Mouse (Mus musculus) liver, embryonic 11.5 days (tissue): Measurements from ENCODE around the gene Tank. TPM values are rescaled to one million over a fixed set of nuclear protein-coding genes. Genes with fewer than 3 reads are reported as not detected.

Source experiments
- ATAC-seq: fragments of 200-750 bp; cut with Nextera tagmentation; replicated peaks from 2 replicates; pipeline ENCODE4 v1.8.0; 2017; ENCODE audit warnings: moderate number of reproducible peaks, mild to moderate bottlenecking, moderate TSS enrichment, moderate library complexity; ENCODE audit not compliant: low FRiP score
- DNase-seq: peaks from one replicate; pipeline ENCODE4 v3.0.0-alpha.2; 2017; ENCODE audit warnings: low spot score
- H3K27ac ChIP-seq: fragments of 300-500 bp; sonication (generic); 2 replicates; pipeline ENCODE4 v1.5.1; 2014; ENCODE audit warnings: mild to moderate bottlenecking, low read depth, low read length, control low read depth
- H3K27me3 ChIP-seq: fragments of 300-500 bp; sonication (generic); replicated peaks from 2 replicates; pipeline ENCODE4 v1.6.1; 2014; ENCODE audit warnings: low read length, mixed read lengths; ENCODE audit not compliant: control insufficient read depth, insufficient read depth
- H3K36me3 ChIP-seq: fragments of 300-500 bp; sonication (generic); 2 replicates; pipeline ENCODE4 v1.6.1; 2014; ENCODE audit warnings: mild to moderate bottlenecking, low read length, moderate library complexity, mixed read lengths; ENCODE audit not compliant: control insufficient read depth, insufficient read depth
- H3K4me1 ChIP-seq: fragments of 300-500 bp; sonication (generic); replicated peaks from 2 replicates; pipeline ENCODE4 v1.6.1; 2014; ENCODE audit warnings: low read length, mixed read lengths; ENCODE audit not compliant: control insufficient read depth, insufficient read depth
- H3K4me2 ChIP-seq: fragments of 300-500 bp; sonication (generic); 2 replicates; pipeline ENCODE4 v1.6.1; 2014; ENCODE audit warnings: mild to moderate bottlenecking, control low read depth, moderate library complexity
- H3K4me3 ChIP-seq: fragments of 300-500 bp; sonication (generic); 2 replicates; pipeline ENCODE4 v1.5.1; 2014; ENCODE audit warnings: low read depth, low read length, control low read depth
- H3K9ac ChIP-seq: fragments of 300-500 bp; sonication (generic); 2 replicates; pipeline ENCODE4 v1.6.1; 2014; ENCODE audit warnings: low read depth, low read length, control low read depth
- H3K9me3 ChIP-seq: fragments of 300-500 bp; sonication (generic); 2 replicates; pipeline ENCODE4 v1.6.1; 2016; ENCODE audit warnings: low read length, inconsistent platforms, mixed read lengths; ENCODE audit not compliant: control insufficient read depth
- WGBS: fragments of 180-500 bp; shearing (Covaris S2); extraction: QIAGEN DNeasy Blood & Tissue Kit; methylation state at CpG from one replicate; pipeline ENCODE4 v1.1.7; 2014; 5-methylcytosine and 5-hydroxymethylcytosine counted together
- polyA plus RNA-seq: library from polyadenylated mRNA; unstranded; fragments of >200 nt; fragmentation: Nextera tagmentation; extraction: Ambion mirVana; gene quantifications from 2 replicates; pipeline ENCODE4 v1.2.1, GENCODE M21; 2014

Gene Tank
- 34.0 and 35.5 TPM in 2 replicates for polyA plus RNA-seq

DNA sequence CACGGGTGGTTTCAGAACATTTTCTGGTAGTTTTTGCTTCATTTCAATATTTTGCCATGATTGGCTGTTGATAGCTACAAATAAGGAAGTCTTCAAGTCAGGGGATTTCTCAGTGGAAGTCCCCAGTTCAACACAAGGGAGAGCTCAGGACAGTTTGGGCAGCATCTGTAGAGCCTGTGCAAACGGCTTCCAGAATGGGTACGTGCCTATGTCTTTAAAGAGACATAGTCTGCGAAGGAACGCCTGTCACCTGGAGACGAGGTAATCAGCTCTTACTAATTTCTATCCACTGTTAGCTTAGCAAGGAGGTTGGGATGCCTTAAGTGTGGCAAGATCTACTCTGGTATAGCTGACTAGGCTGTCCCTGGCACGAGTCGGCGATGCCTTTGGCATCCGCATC, at the start of gene Tank:
Tank (plus strand) TSS at position 153 of the 400 bp plus-strand sequence.
- ATAC-seq (no peak), DNase-seq (no peak)
- Histone ChIP-seq H3K4me2 (no peak within 1 kb of the TSS), H3K27me3 (no peaks in the 10 kb centered on the region), H3K4me3 (no peak within 1 kb of the TSS), H3K9me3 (no peaks in the 10 kb centered on the region), H3K9ac (no peak within 1 kb of the TSS), H3K27ac (no peak within 1 kb of the TSS), H3K36me3 (no peaks in the 10 kb centered on the region), H3K4me1 (no peaks in the 10 kb centered on the region)
- 84% methylated on average over 10 of the region's 10 CpGs for WGBS

DNA sequence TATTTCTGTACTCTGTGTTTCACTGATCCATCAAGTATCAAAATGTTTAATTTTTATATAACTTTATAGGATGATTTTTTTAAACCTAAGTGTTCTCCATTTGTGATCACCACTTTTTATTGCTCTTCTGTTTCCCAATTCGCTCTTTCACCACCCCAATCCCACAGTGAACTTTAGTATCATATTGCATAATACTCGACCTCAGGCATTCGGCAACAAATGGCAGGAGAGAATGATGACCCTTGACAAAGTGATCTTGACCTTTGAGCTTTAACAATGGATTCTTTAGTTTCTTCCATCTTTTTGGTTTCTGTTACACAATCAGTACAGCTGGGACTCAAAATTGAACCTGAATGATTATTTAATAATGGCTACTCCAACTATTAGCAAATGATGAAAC, 46.1 kb upstream of the Tank start:
- ATAC-seq: no peak
- H3K27me3 ChIP-seq: no peaks in the 10 kb centered on the region
- H3K9ac ChIP-seq: no peak overlapping the region
- H3K4me1 ChIP-seq: no peaks in the 10 kb centered on the region
- no peak for DNase-seq
- H3K36me3 ChIP-seq: no peaks in the 10 kb centered on the region
- no peaks in the 10 kb centered on the region for H3K9me3 ChIP-seq
- H3K4me2 ChIP-seq: no peak overlapping the region
- no peak overlapping the region for H3K4me3 ChIP-seq
- WGBS: 75% methylated on average over 3 of the region's 3 CpGs
- no peak overlapping the region for H3K27ac ChIP-seq

DNA sequence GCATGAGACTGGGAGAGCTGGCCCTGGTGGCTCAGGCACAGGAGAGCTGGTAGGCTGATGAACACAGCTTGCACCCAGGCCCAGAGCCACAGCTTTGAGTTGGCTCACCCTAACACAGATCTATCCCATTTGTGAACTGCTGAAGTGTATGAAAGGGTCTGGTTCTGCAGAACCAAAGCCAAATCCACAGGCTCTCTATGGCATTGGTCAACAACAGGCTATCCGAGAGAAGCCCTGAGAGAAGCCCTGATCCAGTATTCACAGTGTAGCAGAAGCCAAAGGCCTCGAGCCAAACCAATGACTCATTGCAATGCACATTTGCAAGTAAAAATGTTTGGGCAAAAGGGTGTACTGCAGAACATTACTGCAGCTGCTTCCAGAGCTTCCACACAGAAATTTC, 45.3 kb upstream of the Tank start:
- H3K9me3 ChIP-seq: no peaks in the 10 kb centered on the region
- DNase-seq (no peak), ATAC-seq (no peak)
- H3K27me3 ChIP-seq: no peaks in the 10 kb centered on the region
- no peak overlapping the region for H3K4me2 ChIP-seq
- H3K36me3 ChIP-seq: no peaks in the 10 kb centered on the region
- no peak overlapping the region for H3K9ac ChIP-seq
- WGBS: 71% methylated on average over 2 of the region's 2 CpGs
- no peaks in the 10 kb centered on the region for H3K4me1 ChIP-seq
- H3K27ac ChIP-seq: no peak overlapping the region
- H3K4me3 ChIP-seq: no peak overlapping the region

DNA sequence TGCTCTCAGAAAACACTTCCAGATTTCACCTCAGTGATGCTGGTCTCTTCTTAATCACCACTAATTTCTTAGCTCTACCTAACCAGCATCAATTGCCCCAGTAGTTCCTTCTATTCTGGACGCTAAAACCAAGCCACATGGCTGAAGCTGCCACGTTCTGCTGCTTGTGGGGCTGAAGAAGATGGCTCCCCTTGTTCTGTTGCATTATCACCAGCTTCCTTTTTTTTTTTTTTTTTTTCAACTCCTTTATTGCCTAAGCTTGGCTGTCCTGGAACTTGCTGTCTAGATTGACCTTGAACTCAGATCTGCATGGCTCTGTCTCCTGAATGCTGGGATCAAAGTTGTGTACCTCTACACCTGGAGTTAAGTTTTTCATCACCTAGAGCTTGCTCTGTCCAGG, 41.5 kb upstream of the Tank start:
- H3K27ac ChIP-seq: no peak overlapping the region
- ATAC-seq (no peak), DNase-seq (no peak)
- no peak overlapping the region for H3K4me2 ChIP-seq
- H3K4me3 ChIP-seq: no peak overlapping the region
- WGBS: 66% methylated on average over 2 of the region's 2 CpGs
- H3K36me3 ChIP-seq: no peaks in the 10 kb centered on the region
- H3K4me1 ChIP-seq: no peaks in the 10 kb centered on the region
- H3K9ac ChIP-seq: no peak overlapping the region
- no peaks in the 10 kb centered on the region for H3K27me3 ChIP-seq
- no peaks in the 10 kb centered on the region for H3K9me3 ChIP-seq

DNA sequence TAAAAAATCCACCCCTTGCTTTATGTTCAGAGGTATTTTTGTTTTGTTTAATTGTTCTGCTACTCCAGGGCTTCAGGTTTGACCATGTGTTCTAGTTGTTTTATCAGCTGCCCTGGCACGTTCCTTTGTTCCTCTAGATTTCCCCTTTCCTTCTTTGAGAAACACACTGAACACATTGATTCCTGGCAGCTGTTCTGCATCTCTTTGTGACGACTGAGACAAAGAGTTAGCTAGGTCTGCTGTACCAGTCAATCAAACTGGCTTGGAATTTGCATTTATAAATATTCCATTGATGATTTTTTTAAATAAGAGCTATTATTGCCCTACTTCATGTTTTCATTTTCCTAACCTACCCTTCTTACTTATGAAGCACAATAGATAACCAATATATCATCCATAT, 39.0 kb upstream of the Tank start:
- Histone ChIP-seq H3K27me3 (no peaks in the 10 kb centered on the region), H3K36me3 (no peaks in the 10 kb centered on the region), H3K4me3 (no peak overlapping the region), H3K9ac (no peak overlapping the region), H3K4me1 (no peaks in the 10 kb centered on the region), H3K27ac (no peak overlapping the region), H3K9me3 (no peaks in the 10 kb centered on the region), H3K4me2 (no peak overlapping the region)
- WGBS: 35% methylated on average over 2 of the region's 2 CpGs
- ATAC-seq (no peak), DNase-seq (no peak)

DNA sequence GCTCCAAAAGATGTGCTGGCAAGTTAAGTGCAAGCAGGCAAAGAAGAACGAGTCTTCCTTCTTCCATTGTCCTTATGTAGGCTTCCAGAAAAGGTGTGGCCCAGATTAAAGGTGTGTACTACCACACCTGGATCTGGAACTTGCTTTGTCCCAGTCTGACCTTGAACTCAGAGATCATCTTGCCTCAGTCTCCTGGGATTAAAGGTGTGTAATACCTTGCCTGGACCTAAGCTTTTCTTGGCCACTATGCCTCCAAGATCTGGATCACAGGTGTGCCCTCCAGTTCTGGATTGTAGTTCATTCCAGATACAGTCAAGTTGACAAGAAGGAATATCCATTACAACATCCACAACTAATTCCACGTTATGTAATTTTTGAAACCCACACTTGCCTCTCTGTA, 36.0 kb upstream of the Tank start:
- 67% methylated on average over 2 of the region's 2 CpGs for WGBS
- no peak overlapping the region for H3K4me2 ChIP-seq
- no peaks in the 10 kb centered on the region for H3K9me3 ChIP-seq
- H3K36me3 ChIP-seq: no peaks in the 10 kb centered on the region
- H3K4me3 ChIP-seq: no peak overlapping the region
- no peak overlapping the region for H3K9ac ChIP-seq
- H3K27ac ChIP-seq: no peak overlapping the region
- no peaks in the 10 kb centered on the region for H3K27me3 ChIP-seq
- ATAC-seq: no peak
- DNase-seq: no peak
- no peaks in the 10 kb centered on the region for H3K4me1 ChIP-seq

DNA sequence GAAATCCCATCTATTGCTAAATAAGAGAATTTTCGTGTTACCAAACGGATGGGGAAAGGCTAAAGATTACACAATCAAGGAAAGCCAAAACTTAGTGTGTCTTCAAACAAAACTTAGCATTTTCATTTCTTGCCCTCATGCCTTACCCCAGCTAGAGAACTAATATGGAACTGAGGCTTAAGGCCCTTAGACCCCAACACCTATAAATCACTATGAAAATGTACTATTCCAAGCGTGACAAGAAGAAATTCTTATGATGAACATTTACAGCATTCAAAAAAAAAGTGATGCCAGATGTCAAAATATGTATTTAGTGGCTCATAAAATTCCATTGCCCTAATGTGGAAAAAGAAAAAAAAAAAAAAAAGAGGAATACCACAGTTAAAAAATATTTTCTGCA, 32.7 kb upstream of the Tank start:
- H3K4me2 ChIP-seq: no peak overlapping the region
- no peak for ATAC-seq
- no peaks in the 10 kb centered on the region for H3K9me3 ChIP-seq
- no peaks in the 10 kb centered on the region for H3K4me1 ChIP-seq
- DNase-seq: no peak
- H3K27ac ChIP-seq: no peak overlapping the region
- WGBS: 75% methylated on average over 3 of the region's 3 CpGs
- H3K27me3 ChIP-seq: no peaks in the 10 kb centered on the region
- H3K4me3 ChIP-seq: no peak overlapping the region
- H3K36me3 ChIP-seq: no peaks in the 10 kb centered on the region
- H3K9ac ChIP-seq: no peak overlapping the region

DNA sequence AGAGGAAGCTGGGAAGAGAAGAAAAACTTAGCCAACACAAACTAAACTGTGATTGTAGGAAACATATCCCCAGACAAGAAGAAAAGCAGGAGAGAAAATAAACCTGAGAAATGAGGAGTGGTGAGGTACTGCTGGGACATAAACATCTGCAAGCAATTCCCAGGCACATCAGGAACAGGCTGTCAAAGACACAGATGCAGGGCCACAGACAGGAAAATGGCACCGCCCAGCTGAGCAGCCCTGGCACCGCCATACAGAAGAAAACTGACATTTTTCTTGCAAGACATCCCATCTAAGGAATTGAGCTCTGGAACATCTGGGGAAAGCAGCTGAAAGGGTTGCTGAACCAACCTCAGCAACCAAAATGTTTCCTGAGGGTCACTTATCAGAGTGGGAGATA, 30.4 kb upstream of the Tank start:
- H3K9ac ChIP-seq: no peak overlapping the region
- H3K36me3 ChIP-seq: no peaks in the 10 kb centered on the region
- WGBS: 36% methylated on average over 2 of the region's 2 CpGs
- ATAC-seq (no peak), DNase-seq (no peak)
- H3K4me3 ChIP-seq: no peak overlapping the region
- H3K4me1 ChIP-seq: no peaks in the 10 kb centered on the region
- H3K27ac ChIP-seq: no peak overlapping the region
- no peaks in the 10 kb centered on the region for H3K27me3 ChIP-seq
- no peak overlapping the region for H3K4me2 ChIP-seq
- H3K9me3 ChIP-seq: no peaks in the 10 kb centered on the region

DNA sequence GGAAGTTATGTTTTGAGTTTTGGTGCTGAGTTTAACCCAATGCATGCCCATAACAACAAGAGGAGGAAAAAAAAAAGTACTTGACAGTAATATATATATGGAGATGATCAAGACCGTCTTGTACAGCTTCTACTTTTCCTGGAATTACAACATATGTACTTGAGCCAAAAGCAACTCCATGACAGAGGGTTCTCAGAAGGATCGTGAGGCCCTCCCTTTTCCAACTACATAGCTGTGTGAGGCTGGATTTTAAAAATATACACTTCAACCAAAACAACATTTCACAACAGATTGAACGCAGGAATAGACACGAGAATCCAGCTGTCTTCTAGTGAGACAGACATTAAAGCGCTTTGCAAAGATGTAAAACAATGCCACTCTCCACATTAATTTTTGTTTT, 26.7 kb upstream of the Tank start:
- no peak overlapping the region for H3K27ac ChIP-seq
- no peak overlapping the region for H3K4me2 ChIP-seq
- DNase-seq (no peak), ATAC-seq (no peak)
- H3K4me1 ChIP-seq: no peaks in the 10 kb centered on the region
- no peaks in the 10 kb centered on the region for H3K27me3 ChIP-seq
- H3K9me3 ChIP-seq: no peaks in the 10 kb centered on the region
- WGBS: 81% methylated on average over 5 of the region's 5 CpGs
- no peak overlapping the region for H3K9ac ChIP-seq
- H3K4me3 ChIP-seq: no peak overlapping the region
- no peaks in the 10 kb centered on the region for H3K36me3 ChIP-seq
